Mouse (Mus musculus): ENCODE results near the gene Sap30bp.

The Sap30bp gene

DNA sequence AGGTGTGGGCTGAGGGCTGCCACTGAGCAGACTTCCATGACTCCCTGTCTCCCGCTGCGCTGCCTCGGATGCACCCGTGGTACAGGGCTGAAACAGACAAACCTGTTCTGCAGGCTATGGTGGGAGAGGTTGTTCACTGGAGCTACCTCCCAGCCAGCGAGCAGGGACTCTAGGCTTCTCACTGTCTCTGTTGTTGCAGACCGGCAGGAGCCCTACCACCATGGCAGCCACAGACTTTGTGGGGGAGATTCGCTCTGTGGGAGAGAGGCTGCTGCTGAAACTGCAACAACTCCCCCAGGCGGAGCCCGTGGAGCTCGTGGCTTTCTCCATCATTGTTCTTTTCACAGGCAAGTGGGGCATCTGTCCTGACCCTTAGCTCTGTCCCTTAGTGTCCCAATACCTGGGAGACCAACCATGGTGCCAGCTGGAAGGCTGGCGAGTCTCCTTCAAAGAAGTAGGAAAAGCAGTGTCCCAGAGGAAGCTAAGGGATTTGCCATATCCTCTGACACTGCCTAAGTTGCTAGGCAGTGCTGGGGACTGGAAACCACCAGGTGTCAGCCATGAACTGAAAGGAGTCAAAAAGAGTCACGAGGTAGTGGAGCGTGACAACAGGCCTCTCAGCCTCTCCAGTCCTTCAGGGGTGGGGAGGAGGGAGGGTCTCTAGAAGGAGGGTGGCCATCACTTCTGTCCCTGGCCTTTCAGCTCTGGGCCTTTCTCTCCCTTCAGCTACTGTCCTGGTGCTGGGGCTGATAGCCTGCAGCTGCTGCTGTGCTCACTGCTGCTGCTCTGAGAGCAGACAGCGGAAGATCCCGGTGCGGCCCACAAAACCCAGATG, 27.9 kb upstream of the Sap30bp start:
- in situ Hi-C loops (cut with MboI, MseI), result no loop called here

DNA sequence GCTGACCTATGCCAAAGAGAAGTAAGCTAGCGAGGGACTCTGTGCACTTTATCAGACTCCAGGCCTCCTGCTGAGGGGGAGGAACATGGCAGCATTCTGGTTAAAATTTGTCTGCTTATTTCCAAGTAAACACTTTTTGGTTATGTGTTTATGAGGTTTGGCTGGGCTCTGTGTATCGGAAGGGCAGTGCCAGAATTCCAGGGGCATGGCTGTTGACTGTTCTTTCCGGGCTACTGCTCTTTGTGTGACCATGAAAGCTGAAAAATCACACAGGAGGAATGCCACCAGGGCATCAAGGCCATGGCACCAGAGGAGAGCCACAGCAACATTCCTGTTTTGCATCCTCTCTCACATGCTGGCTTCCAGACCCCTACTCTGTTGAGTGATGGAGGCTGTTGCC, 27.0 kb upstream of the Sap30bp start:
- in situ Hi-C loops (cut with MboI, MseI), result no loop called here

DNA sequence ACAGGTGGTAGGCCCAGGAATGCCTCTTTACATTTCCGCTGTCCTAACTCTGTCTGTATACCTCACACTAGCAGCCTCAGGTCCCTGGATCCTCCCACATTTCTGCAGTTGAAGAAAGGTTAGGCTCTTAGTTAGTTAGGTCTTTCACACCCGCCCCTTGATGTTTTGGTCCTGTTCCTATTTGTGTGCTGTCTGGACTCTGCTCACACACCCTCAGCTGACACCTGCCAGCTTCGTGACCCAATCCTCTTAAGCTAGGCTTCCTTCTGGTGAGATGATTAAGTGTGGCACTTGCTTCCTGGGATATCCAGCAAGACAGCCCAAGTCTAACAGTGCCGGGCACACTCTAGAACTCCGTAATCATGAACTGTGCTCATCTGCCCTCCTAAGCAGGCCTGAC, 26.6 kb upstream of the Sap30bp start:
- in situ Hi-C loops (cut with MboI, MseI), result no loop called here

DNA sequence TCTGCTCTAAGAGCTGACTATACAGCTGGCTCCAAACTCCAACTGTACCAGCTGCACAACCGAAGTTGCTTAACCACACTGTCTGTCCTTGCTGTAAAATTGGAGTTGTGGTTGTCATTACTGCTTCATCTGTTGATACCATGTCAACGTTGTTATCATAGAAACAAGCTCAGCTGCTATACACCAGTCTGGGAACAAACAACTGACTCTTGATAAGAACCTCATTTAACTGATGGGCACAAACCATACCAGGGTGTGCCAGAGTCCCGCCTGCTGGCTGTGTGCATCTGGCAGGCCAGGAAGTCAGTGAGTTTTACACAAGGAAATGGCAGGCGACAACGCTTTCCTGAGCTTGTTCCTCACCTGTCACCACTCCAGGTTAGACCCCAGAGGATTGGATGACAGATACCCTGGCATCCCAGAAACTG, 21.9 kb upstream of the Sap30bp start:
- in situ Hi-C loops (cut with MboI, MseI), result no loop called here

DNA sequence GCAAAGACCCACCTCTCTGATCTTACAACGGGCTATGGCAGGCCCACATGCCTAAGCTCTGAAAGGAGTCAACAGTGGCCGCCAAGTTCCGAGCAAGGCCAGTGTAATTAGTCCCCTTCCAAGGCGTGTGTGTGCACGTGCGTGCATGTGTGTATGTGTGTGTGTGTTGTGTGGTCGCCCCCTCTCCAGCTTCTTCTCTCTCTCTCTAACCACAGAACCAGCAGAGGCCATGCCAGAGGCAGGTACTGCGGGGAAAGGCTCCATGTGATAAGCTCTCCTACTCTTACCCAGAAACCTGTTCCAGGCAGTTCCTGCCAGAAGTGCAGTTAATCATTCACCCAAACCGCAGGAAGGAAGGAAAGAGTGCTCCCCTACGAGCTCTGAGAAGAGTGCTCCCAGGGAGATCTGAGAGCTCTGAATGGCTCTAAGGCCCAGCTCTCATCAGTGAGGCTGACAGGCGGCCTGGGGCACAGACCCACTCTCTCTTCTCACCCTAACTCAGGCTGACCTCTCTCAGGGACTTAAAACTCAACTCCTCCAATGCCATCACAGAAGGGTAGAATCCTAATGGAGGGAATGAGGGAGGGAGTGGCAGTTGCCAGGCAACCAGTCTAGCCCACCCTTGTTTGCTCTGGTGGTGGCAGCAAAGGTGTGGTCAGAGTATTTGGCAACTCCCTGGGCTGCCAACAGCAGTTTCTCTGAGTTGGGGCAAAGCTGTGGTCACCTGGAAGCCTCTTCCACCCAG, 21.3 kb upstream of the Sap30bp start, which contains the start of gene Smim6:
TSS of gene Smim6 (plus strand) at position 386 of the 745 bp plus-strand sequence.
- in situ Hi-C loops (cut with MboI, MseI), result no loop called here

DNA sequence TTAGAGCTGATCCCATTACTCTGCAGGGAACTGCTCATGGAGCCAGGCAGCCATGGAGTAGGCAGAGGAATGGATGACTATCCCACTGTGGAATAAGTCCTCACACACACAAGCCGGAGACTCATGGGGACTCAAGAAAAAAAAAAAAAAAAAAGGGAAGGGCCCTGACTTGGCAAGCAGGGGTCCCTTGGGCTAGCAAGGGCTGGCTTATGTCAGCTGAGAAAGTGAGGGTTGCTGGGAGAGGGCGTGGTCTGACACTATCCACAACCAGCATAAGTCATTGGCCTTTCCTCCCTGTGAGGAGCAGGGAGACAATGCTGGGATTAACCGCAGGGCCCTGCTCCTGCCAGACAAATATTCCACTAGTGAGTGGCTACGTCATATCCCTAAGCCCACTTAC, 16.5 kb upstream of the Sap30bp start:
- in situ Hi-C loops (cut with MboI, MseI), result no loop called here

DNA sequence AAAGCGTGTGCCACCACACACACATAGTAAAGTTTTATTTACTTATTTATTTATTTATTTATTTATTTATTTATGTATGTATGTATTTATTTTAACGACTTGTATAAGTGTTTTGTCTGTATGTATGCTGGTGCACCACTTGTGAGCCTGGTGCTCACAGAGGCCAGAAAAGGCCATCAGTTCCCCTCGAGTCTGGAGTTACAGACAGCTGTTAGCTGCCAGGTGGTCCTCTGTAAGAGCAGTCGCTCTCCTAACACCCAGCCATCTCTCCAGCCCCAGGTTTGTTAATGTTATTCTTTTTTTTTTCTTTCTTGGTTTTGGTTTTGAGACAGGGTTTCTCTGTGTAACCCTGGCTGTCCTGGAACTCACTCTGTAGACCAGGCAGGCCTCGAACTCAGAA, 14.4 kb upstream of the Sap30bp start:
- in situ Hi-C loops (cut with MboI, MseI), result no loop called here

DNA sequence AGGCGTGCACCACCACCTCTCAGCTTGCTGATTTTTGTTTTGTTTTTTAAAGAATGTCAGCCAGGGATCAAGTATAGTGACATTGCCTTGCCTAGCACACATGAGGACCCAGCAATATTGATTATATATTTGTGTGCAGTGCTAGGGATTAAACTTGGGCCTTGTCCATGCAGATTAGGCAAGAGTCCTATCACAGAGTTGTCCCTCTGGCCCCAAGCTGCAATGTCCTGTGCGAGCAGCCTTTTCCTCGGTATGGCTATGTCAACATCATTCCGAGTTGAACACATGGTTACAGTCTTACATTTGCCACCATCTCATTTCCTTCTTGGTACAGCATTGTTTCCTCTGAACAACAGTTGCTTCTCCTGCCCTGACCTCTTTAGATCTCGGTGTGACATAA, 14.0 kb upstream of the Sap30bp start:
- in situ Hi-C loops (cut with MboI, MseI), result no loop called here

DNA sequence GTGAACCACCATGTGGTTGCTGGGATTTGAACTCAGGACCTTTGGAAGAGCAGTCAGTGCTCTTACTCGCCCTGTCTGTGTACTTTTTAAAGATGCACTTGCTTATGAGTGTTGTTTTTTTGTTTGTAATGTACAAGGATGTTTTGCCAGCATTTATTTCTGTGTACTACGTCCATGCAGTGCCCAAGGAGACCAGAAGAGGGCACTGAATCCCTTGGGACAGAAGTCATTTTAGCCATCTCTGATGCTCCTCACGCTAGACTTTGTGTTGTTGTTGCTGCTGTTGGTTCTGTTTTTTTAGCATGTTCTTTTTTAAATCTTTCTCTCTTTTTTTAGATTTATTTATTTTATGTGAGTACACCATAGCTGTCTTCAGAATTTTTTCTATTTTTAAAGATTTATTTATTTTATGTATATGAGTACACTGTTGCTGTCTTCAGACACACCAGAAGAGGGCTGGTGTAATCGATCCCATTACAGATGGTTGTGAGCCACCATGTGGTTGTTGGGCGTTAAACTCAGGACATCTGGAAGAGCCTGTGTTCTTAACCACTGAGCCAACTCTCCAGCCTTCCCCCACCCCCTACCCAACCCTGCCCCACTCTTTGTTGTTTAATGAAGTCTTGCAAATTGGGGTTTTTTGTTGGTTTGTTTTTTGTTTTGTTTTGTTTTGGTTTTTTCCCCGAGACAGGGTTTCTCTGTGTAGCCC, 12.8 kb upstream of the Sap30bp start:
- in situ Hi-C loops (cut with MboI, MseI), result no loop called here

DNA sequence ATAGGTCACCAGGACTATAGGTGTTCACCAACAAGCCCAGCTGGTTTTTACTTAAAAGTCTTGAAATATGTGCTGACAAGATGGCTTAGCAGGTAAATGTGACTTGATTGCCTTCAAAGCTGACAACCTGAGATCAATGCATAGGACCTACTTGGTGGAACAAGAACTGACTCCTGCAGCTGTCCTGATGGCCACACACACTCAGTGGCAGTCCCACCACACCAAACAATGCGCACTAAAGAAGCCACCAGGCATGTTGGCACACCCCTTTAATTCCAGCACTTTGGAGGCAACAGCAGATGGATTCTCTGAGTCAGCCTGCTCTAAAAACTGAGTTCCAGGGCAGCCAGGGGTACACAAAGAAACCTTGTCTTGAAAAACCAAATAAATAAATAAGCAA, 11.1 kb upstream of the Sap30bp start:
- in situ Hi-C loops (cut with MboI, MseI), result no loop called here

DNA sequence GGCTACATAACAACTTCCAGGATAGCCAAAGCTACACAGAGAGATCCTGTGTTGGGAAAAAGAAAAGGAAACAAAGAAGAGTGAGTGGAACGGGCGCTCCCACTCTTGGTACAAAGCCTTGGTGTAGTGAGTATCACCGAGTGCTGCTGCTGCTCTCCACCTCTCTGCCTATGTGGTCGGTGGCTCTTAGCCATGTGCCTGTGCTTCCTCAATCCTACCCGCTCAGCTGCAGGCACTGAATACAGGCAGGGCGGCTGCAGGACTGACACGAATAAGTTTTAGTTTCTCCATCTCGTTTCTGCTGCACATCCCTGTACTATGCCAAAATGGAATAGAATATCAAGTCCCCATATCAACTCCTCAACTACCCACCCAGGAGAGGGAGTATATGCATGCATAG, 4.1 kb upstream of the Sap30bp start:
- in situ Hi-C loops (cut with MboI, MseI), result no loop called here

DNA sequence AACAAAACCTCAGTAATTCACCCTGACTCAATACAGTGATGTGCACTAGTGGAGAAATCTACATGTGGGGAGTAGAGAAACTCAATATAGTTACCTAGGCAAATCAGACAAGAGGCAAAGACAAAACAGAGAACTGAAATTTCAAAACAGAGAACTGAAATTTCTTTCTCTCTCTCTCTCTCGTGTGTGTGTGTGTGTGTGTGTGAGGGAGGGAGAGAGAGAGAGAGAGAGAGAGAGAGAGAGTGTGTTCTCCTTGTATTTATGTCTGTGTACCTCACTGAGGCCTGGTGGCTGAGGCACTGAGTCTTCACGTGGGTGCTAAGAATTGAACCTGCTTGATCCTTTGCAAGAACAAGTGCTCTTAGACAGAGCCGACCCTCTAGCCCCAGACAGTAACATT, 3.3 kb upstream of the Sap30bp start:
- in situ Hi-C loops (cut with MboI, MseI), result no loop called here

DNA sequence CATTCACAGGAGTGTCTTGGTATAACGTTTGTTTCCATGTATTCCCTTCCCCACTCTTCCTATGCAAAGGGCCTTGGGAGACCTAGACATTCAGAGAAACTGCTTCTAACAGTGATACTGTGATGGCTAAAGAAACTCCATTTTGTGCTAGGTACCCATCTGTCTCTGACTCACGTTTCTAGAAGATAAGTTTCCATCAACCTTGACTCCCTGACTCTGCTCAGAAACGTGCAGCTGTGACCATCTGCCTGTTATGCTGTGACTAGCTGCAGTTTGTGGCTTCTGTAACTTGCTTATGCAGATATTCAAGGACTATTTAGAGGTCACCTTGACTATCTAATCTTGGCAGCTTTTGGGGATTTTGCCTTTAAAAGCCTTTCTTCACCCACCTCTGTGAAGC, 1.8 kb upstream of the Sap30bp start:
- in situ Hi-C loops (cut with MboI, MseI), result no loop called here

DNA sequence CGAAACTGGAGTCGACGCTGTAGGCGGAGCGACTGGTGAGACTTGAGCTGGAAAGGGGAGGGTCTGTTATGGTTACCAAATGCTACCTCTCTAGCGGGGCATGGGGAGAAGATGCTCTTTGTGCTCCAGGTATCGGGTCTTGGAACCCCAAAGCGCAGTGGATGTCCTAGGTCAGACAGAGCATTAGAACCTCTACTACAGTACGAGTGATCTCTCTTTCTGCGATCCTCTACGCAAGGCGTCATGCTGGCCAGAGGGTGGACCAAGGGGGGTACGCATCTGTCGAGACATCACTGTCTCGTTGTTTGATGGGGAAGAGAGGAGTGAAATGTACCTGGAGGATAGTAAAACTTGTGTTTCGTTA, 647 bp downstream of the Sap30bp start:
- in situ Hi-C loops (cut with MboI, MseI), result no loop called here

DNA sequence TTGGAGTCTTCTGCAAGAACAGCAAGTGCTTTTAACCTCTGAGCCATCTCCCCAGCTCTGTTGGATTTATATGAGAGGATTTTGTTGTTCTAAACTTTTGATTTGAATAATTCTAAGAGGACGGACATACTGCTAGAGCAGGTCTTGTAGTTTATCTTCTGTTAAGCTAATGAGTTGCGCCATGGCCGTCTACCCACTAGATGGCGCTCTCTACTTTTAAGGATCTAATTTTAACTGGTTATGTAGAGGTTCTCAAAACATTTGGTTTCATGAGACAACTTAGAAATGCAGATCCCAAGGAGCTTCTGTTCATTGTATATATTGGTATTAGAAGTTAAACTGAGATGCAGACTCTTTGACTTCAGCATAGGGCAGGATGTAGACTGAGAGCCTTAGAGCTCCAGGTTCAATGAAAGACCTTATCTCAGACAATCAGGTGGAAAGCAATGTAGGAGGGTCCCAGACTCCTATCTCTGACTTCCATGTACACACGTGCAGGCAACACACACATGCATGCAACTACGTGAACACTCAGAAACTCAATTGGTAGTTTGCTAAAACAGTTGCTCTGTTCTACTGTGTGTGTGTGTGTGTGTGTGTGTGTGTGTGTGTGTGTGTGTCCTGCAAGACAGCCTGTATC, 6.7 kb downstream of the Sap30bp start:
- in situ Hi-C loops (cut with MboI, MseI), result no loop called here

DNA sequence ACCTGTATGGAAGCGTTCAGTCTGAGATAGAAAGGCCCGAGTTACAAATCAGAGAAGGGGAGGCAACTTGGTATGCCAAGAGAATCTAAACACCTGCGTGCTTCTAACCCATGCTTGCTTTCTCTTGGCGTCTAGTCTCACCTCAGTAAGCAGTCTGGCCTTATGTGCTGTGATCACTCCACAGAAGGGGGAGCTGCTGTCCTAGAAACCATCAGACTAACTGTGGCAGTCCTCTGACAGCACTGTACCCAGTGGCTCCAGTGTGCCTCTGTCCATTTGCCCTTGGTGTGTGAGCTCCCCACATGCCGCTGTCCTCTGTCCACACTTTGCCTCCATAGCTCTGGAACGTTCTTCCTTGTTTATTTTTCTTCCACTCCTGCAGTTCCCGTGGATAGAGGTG, 8.9 kb downstream of the Sap30bp start:
- in situ Hi-C loops (cut with MboI, MseI), result no loop called here

DNA sequence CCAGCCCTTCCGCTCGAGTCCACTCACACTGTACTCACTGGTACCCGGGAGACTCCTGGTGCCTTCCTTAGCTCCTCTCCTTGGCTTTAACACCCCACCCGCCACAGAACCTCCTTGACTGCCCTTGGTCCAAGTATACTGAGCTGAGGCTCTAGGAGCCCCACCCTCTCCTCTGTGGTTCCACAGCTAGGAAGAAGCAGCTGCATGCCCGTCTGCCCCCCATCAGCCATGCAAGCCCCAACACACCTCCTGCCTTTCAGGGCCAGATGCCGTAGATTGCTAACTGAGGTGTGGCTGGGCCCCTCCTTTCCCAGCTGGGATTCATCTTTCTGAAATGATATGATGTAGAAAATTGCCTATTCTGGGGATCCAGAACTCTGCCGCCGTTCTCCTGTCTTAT, 12.2 kb downstream of the Sap30bp start:
- in situ Hi-C loops (cut with MboI, MseI), result no loop called here

DNA sequence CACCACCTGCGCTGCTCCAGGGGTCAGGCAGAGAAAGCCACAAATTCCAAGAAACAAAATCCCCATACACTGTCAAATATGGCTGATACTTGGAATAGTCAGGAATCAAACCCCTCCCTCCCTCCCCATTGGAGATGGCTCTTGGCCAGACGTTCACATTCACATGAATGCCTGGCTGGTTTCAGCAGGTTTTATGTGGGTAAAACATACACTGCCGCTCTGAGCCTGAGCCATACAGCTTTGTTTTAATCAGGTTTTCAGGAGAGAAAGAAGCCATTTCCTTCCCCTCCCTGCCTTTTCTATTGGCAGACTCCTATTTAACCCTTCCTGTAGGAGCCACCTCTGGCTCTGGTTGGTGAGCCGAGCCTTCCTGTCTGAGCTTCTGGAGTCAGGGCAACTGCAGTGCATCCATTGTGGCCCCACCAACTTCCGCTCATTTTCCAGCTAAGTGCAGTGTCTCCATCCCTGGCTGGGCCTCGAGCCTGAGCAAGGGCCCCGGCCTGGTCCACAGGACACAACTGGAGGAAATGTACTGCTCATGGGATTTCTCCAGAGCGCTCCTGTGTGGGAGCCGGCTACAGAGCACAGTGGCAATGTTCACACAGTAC, 13.2 kb downstream of the Sap30bp start:
- in situ Hi-C loops (cut with MboI, MseI), result no loop called here

DNA sequence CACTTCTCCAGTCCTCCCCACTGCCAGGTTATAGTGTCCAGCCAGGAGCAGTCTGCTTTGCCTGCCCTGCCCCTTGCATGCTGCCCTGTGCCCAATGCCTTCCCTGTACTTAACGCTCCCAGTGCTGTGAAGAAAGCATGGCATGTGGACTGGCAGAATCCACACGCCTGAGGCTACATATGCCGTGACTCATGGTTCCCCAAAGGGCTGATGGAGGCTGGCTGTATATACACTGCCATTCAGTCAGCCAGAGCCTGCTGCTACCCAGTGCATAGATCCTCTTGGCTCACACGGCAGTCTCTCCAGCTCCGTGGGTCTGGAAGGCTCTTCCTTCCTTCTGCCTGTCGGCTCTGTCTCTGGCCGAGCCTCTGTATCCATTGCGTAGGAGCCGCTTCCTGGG, 15.2 kb downstream of the Sap30bp start:
- in situ Hi-C loops (cut with MboI, MseI), result no loop called here

DNA sequence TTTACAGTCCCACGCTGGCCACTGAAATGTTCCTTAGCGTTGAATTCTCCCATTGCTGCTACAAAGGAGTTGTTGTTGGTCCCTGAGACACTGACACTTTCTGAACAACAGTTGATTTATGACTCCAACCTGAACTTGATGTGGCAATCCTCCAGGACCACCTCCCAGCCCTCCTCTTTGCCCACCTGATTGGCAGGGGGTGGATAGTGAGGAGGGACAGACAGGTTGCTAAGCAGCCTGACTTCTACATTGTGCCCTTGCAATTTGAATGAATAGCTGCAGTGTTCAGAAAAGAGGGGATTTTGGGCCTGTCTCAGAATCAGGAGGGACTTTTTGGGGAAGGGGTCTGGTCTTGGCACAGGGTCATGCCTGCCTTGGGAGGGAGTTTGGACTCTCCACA, 17.6 kb downstream of the Sap30bp start:
- in situ Hi-C loops (cut with MboI, MseI), result no loop called here

DNA sequence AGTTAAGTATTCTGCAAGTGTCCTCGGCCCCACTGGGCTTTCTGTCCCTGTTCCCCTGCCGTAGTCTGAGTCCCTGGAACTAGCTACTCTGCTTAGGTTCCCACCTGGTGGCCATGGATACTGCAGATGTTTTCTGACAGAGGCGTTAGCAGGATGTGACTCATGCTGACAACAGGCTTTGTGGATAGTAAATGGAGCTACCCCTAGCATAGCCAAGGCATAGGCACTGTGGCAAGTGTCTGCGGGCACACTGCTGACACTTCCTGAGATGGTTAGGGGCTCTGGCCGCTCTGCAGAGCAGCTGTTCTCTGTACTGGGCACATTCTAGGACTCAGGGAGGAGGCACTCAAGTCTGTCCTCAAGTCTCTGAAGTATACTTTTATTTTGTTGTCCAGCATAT, 21.6 kb downstream of the Sap30bp start:
- in situ Hi-C loops (cut with MboI, MseI), result no loop called here

Measured in regulatory T cell (primary cell).